ENCODE assay signal across 22 mouse cellular contexts in genomic region chr9:70631665-70632064, GRCm38 (mm10). TPM values are rescaled to one million over a fixed set of nuclear protein-coding genes. Genes with fewer than 3 reads are reported as not detected.
DNase-seq lines count a peak whose midpoint lies in the region; ATAC-seq and TF ChIP-seq lines count a peak whose summit lies in the region.
"Had no signal": no experiment of that assay in that cellular context is flagged by ENCODE, and none has a peak within 500 bp of the region (broad histone marks: within the 10 kb centered on the region; RNA-seq: fewer than 3 reads in every experiment).

No protein-coding gene starts in this region.

- no peak for TF ChIP-seq POLR2A in lung, adult 2 months (IDR thresholded peaks at IDR 0.05; ENCODE audit: borderline replicate concordance, extremely low read depth, low read depth, low read length)

- intact Hi-C loops in heart, postnatal 25 days (cut with DNase I): no loop called here

- peaks cover 8% of the 10 kb centered on the region for H3K4me1 ChIP-seq in heart, embryonic 16.5 days (ENCODE audit: control insufficient read depth, insufficient read depth, low read length)
- H3K4me1 ChIP-seq in lung, embryonic 14.5 days (ENCODE audit: insufficient read depth): no peaks in the 10 kb centered on the region
- no peaks in the 10 kb centered on the region; the same call in 1 of the 2 replicates for H3K4me1 ChIP-seq in lung, adult 2 months (ENCODE audit: control insufficient read depth, insufficient read depth, low read length)
- peaks cover 6% of the 10 kb centered on the region; the same call in 1 of the 2 replicates for H3K4me1 ChIP-seq in embryonic facial prominence, embryonic 15.5 days
- H3K4me1 ChIP-seq in intestine, postnatal 0 days (replicated peaks; ENCODE audit: control insufficient read depth, insufficient read depth, low read length): no peaks in the 10 kb centered on the region
- H3K4me1 ChIP-seq: liver, embryonic 12.5 days had no signal

- 0 out of 2 replicates have a peak, but pooled peaks cover 4% of the 10 kb centered on the region for H3K36me3 ChIP-seq in heart, embryonic 16.5 days (ENCODE audit: control insufficient read depth, insufficient read depth)
- H3K36me3 ChIP-seq in lung, embryonic 14.5 days (ENCODE audit: insufficient read depth): 0 out of 2 replicates have a peak, but pooled peaks cover 2% of the 10 kb centered on the region
- H3K36me3 ChIP-seq in embryonic facial prominence, embryonic 15.5 days: no peaks in the 10 kb centered on the region
- peaks cover 4% of the 10 kb centered on the region; the same call in 1 of the 2 replicates for H3K36me3 ChIP-seq in intestine, postnatal 0 days (ENCODE audit: control insufficient read depth, insufficient read depth)

- no peak overlapping the region for H3K27ac ChIP-seq in heart, embryonic 16.5 days (ENCODE audit: low read length)
- no peak overlapping the region for H3K27ac ChIP-seq in lung, embryonic 14.5 days (ENCODE audit: low read depth)
- H3K27ac ChIP-seq in embryonic facial prominence, embryonic 15.5 days (replicated peaks): 0 out of 2 replicates have a peak overlapping the region, but pooled peaks have one; percentile 36
- H3K27ac ChIP-seq in intestine, postnatal 0 days (ENCODE audit: low read depth, low read length): no peak overlapping the region
- H3K27ac ChIP-seq: hindbrain, postnatal 0 days; left cerebral cortex, adult 2 months; liver, embryonic 12.5 days; macrophage had no signal

- H3K4me3 ChIP-seq in heart, embryonic 16.5 days (ENCODE audit: low read length): no peak overlapping the region
- no peak overlapping the region for H3K4me3 ChIP-seq in lung, embryonic 14.5 days (ENCODE audit: low read depth, low read length)
- H3K4me3 ChIP-seq in lung, adult 2 months (replicated peaks; ENCODE audit: extremely low read depth, low read depth, low read length): no peak overlapping the region
- H3K4me3 ChIP-seq in embryonic facial prominence, embryonic 15.5 days (replicated peaks): no peak overlapping the region
- no peak overlapping the region for H3K4me3 ChIP-seq in intestine, postnatal 0 days (ENCODE audit: low read depth, low read length)
- H3K4me3 ChIP-seq: left cerebral cortex, adult 2 months; liver, embryonic 12.5 days had no signal

- no peaks in the 10 kb centered on the region for H3K9me3 ChIP-seq in heart, embryonic 16.5 days (replicated peaks; ENCODE audit: control insufficient read depth, low read length)
- no peaks in the 10 kb centered on the region for H3K9me3 ChIP-seq in lung, embryonic 14.5 days (ENCODE audit: low read depth, low read length)
- H3K9me3 ChIP-seq in embryonic facial prominence, embryonic 15.5 days (replicated peaks): no peaks in the 10 kb centered on the region
- no peaks in the 10 kb centered on the region for H3K9me3 ChIP-seq in intestine, postnatal 0 days (ENCODE audit: control insufficient read depth)
- H3K9me3 ChIP-seq: liver, embryonic 12.5 days had no signal

- no peak for DNase-seq in heart, postnatal 25 days (ENCODE audit: low spot score)
- DNase-seq in lung, embryonic 14.5 days: peak; percentile 66
- DNase-seq in lung, adult 2 months: no peak
- DNase-seq in ES-CJ7 (ENCODE audit: low read depth, low spot score): peak; percentile 9
- no peak for DNase-seq in cerebellum, postnatal 4 days (ENCODE audit: low spot score in 2 of 2)
- DNase-seq: adrenal gland, postnatal 36 days; cerebellum, adult 18-20 months; heart, postnatal 4 days; kidney, adult 11 months; kidney, postnatal 4 days; layer of hippocampus, adult 9-11 months; right cerebral cortex, postnatal 25 days had no signal

- no peak overlapping the region for H3K4me2 ChIP-seq in heart, embryonic 16.5 days (ENCODE audit: low read depth, low read length)
- no peak overlapping the region for H3K4me2 ChIP-seq in lung, embryonic 14.5 days
- no peak overlapping the region for H3K4me2 ChIP-seq in embryonic facial prominence, embryonic 15.5 days (replicated peaks)
- no peak overlapping the region for H3K4me2 ChIP-seq in intestine, postnatal 0 days (replicated peaks; ENCODE audit: low read depth)
- H3K4me2 ChIP-seq: liver, embryonic 12.5 days; midbrain, embryonic 11.5 days had no signal

- no peak overlapping the region for H3K9ac ChIP-seq in heart, embryonic 16.5 days (ENCODE audit: low read length)
- no peak overlapping the region for H3K9ac ChIP-seq in lung, embryonic 14.5 days
- no peak overlapping the region for H3K9ac ChIP-seq in embryonic facial prominence, embryonic 15.5 days
- H3K9ac ChIP-seq in intestine, postnatal 0 days (ENCODE audit: low read depth, low read length): no peak overlapping the region
- H3K9ac ChIP-seq: liver, embryonic 12.5 days had no signal

- TF ChIP-seq CTCF in lung, embryonic 14.5 days (IDR thresholded peaks at IDR 0.05; ENCODE audit: low read depth): no peak
- no peak for TF ChIP-seq CTCF in lung, adult 2 months (IDR thresholded peaks at IDR 0.05; ENCODE audit: insufficient read depth, low read length)
- TF ChIP-seq CTCF in intestine, postnatal 0 days (IDR thresholded peaks at IDR 0.05; ENCODE audit: low read depth): no peak

- H3K27me3 ChIP-seq in heart, embryonic 16.5 days (ENCODE audit: control insufficient read depth, insufficient read depth, low read length): no peaks in the 10 kb centered on the region
- no peaks in the 10 kb centered on the region for H3K27me3 ChIP-seq in lung, embryonic 14.5 days (ENCODE audit: insufficient read depth, low read length)
- H3K27me3 ChIP-seq in embryonic facial prominence, embryonic 15.5 days: no peaks in the 10 kb centered on the region
- H3K27me3 ChIP-seq in intestine, postnatal 0 days (replicated peaks; ENCODE audit: control insufficient read depth, insufficient read depth, low read length): no peaks in the 10 kb centered on the region
- H3K27me3 ChIP-seq: liver, embryonic 12.5 days had no signal

- 21% methylated on average over 5 of the region's 5 CpGs for WGBS in heart, embryonic 16.5 days
- 19% methylated on average over 5 of the region's 5 CpGs for WGBS in lung, embryonic 14.5 days
- 24% methylated on average over 5 of the region's 5 CpGs for WGBS in lung, adult 2 months
- 9% methylated on average over 5 of the region's 5 CpGs for WGBS in embryonic facial prominence, embryonic 15.5 days
- WGBS in intestine, postnatal 0 days: 34% methylated on average over 5 of the region's 5 CpGs

- ATAC-seq in heart, embryonic 16.5 days (replicated peaks; ENCODE audit: extremely low read depth, insufficient read depth, low FRiP score): peak; percentile 49; the same call in 1 of the 2 replicates
- ATAC-seq in lung, embryonic 14.5 days (ENCODE audit: insufficient read depth): peak; percentile 38; the same call in 1 of the 2 replicates
- no peak for ATAC-seq in embryonic facial prominence, embryonic 15.5 days (ENCODE audit: insufficient number of reproducible peaks, low FRiP score, low TSS enrichment, low read depth)
- ATAC-seq in intestine, postnatal 0 days: no peak
- ATAC-seq: hindbrain, postnatal 0 days; liver, embryonic 12.5 days had no signal

RNA-seq across cellular contexts. Expression of gene Gm10642, which starts 24.4 kb away (rescaled TPM):
- 0.32 and 0.35 TPM in 2 replicates for polyA plus RNA-seq in heart, embryonic 16.5 days (2015; fragmentation: Nextera tagmentation; extraction: Ambion mirVana)
- total RNA-seq in heart, postnatal 25 days (2021): under 1 TPM; 0.36 to 0.42 TPM
- polyA plus RNA-seq in lung, embryonic 14.5 days (2014; fragmentation: Nextera tagmentation; extraction: Ambion mirVana): 0.27 and 0.45 TPM in 2 replicates
- polyA plus RNA-seq in lung, adult 2 months (2012; rRNA removed): 0.76 and 0.98 TPM in 2 replicates
- 0.34 and 1.1 TPM in 2 replicates for polyA plus RNA-seq in embryonic facial prominence, embryonic 15.5 days (2015; fragmentation: Nextera tagmentation; extraction: Ambion mirVana)
- 1.4 and 1.5 TPM in 2 replicates for polyA plus RNA-seq in intestine, postnatal 0 days (2015; fragmentation: Nextera tagmentation; extraction: Ambion mirVana)
- total RNA-seq: common myeloid progenitor, adult 5-6 weeks; gastrocnemius, adult 18-20 months had no signal

RNA-seq across cellular contexts. Expression of gene Mindy2, which starts 25.3 kb away (rescaled TPM):
- 10.2 and 10.9 TPM in 2 replicates for polyA plus RNA-seq in heart, embryonic 16.5 days (2015; fragmentation: Nextera tagmentation; extraction: Ambion mirVana)
- total RNA-seq in heart, postnatal 25 days (2021): 10 to 100 TPM; 32.2 to 38.6 TPM
- 10.6 and 11.2 TPM in 2 replicates for polyA plus RNA-seq in lung, embryonic 14.5 days (2014; fragmentation: Nextera tagmentation; extraction: Ambion mirVana)
- 12.0 and 21.8 TPM in 2 replicates for polyA plus RNA-seq in lung, adult 2 months (2012; rRNA removed)
- 18.1 and 18.2 TPM in 2 replicates for polyA plus RNA-seq in embryonic facial prominence, embryonic 15.5 days (2015; fragmentation: Nextera tagmentation; extraction: Ambion mirVana)
- 8.5 and 9.5 TPM in 2 replicates for polyA plus RNA-seq in intestine, postnatal 0 days (2015; fragmentation: Nextera tagmentation; extraction: Ambion mirVana)

RNA-seq across cellular contexts. Expression of gene Adam10, which starts 47.1 kb away (rescaled TPM):
- polyA plus RNA-seq in heart, embryonic 16.5 days (2015; fragmentation: Nextera tagmentation; extraction: Ambion mirVana): 57.1 and 58.2 TPM in 2 replicates
- 10 to 100 TPM; 37.0 to 44.5 TPM for total RNA-seq in heart, postnatal 25 days (2021)
- polyA plus RNA-seq in lung, embryonic 14.5 days (2014; fragmentation: Nextera tagmentation; extraction: Ambion mirVana): 80.2 and 86.0 TPM in 2 replicates
- polyA plus RNA-seq in lung, adult 2 months (2012; rRNA removed): 21.7 and 29.5 TPM in 2 replicates
- 60.6 and 61.8 TPM in 2 replicates for polyA plus RNA-seq in embryonic facial prominence, embryonic 15.5 days (2015; fragmentation: Nextera tagmentation; extraction: Ambion mirVana)
- polyA plus RNA-seq in intestine, postnatal 0 days (2015; fragmentation: Nextera tagmentation; extraction: Ambion mirVana): 33.5 and 34.2 TPM in 2 replicates

Comparison
In these comparisons a context has a peak if more than half of its experiments do, and no peak if none do; other contexts are left out.
1. DNase-seq: peak in lung, embryonic 14.5 days (single experiment) and ES-CJ7 (single experiment); none in heart, postnatal 25 days (single experiment), lung, adult 2 months (single experiment) and cerebellum, postnatal 4 days (0 of 2).
2. ATAC-seq: peak in heart, embryonic 16.5 days (single experiment) and lung, embryonic 14.5 days (single experiment); none in embryonic facial prominence, embryonic 15.5 days (single experiment) and intestine, postnatal 0 days (single experiment).